Mouse (Mus musculus) limb, embryonic 12.5 days (tissue): ENCODE measurements at regions not wholly inside any gene's neighbourhood (a gene's known extent, or its start where the extent isn't known, plus 50 kb on each side); places are given as distances from the start of the nearest gene placed in this dataset.

Experiments used
- ATAC-seq: fragments of 200-750 bp; cut with Nextera tagmentation; 2 replicates; pipeline ENCODE4 v1.8.0; 2017; ENCODE audit warnings: low read depth, moderate TSS enrichment; ENCODE audit not compliant: insufficient number of reproducible peaks, insufficient read depth, low FRiP score, low TSS enrichment
- H3K27ac ChIP-seq: fragments of 300-500 bp; sonication (generic); 2 replicates; pipeline ENCODE4 v1.5.1; 2016; ENCODE audit warnings: mild to moderate bottlenecking, moderate library complexity
- H3K27me3 ChIP-seq: fragments of 300-500 bp; sonication (generic); 2 replicates; pipeline ENCODE4 v1.6.1; 2016; ENCODE audit warnings: mild to moderate bottlenecking, moderate library complexity
- H3K36me3 ChIP-seq: fragments of 300-500 bp; sonication (generic); 2 replicates; pipeline ENCODE4 v1.6.1; 2016; ENCODE audit warnings: mild to moderate bottlenecking, moderate library complexity
- H3K4me1 ChIP-seq: fragments of 300-500 bp; sonication (generic); replicated peaks from 2 replicates; pipeline ENCODE4 v1.6.1; 2016
- H3K4me2 ChIP-seq: fragments of 300-500 bp; sonication (generic); 2 replicates; pipeline ENCODE4 v1.6.1; 2016; ENCODE audit warnings: mild to moderate bottlenecking, moderate library complexity
- H3K4me3 ChIP-seq: fragments of 300-500 bp; sonication (generic); replicated peaks from 2 replicates; pipeline ENCODE4 v1.5.1; 2016; ENCODE audit warnings: mild to moderate bottlenecking
- H3K9ac ChIP-seq: fragments of 300-500 bp; sonication (generic); replicated peaks from 2 replicates; pipeline ENCODE4 v1.6.1; 2016; ENCODE audit warnings: mild to moderate bottlenecking, moderate library complexity
- H3K9me3 ChIP-seq: fragments of 300-500 bp; sonication (generic); 2 replicates; pipeline ENCODE4 v1.6.1; 2016; ENCODE audit warnings: mild to moderate bottlenecking, moderate library complexity
- WGBS: fragments of 180-500 bp; shearing (Covaris S2); methylation state at CpG from one replicate; pipeline ENCODE4 v1.1.7; 2016; 5-methylcytosine and 5-hydroxymethylcytosine counted together

DNA sequence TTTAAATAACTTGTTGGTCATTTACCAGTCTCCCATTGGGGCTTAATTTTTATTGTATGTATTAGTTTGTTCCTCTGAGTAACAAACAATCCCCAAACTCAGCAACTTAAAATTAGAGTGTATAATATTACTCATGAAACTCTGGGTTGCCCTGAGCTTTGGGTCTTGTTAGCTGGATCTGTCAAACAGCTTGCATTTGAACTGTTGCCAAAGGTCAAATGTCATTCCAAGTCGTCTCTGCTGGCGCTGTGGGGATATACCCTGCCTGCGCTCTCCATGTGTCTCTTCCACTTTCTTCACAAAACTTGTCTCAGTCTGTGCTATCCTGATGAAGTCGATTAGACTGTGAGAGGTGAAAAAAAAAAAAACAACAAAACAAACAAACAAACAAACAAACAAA is 398.3 kb downstream of the Serpinb8 start:
- Histone ChIP-seq H3K9ac (no peak overlapping the region), H3K27me3 (no peaks in the 10 kb centered on the region), H3K4me3 (no peak overlapping the region), H3K36me3 (no peaks in the 10 kb centered on the region), H3K4me2 (no peak overlapping the region), H3K9me3 (no peaks in the 10 kb centered on the region), H3K27ac (no peak overlapping the region), H3K4me1 (no peaks in the 10 kb centered on the region)
- WGBS = 45% methylated on average over 4 of the region's 4 CpGs
- no peak for ATAC-seq

DNA sequence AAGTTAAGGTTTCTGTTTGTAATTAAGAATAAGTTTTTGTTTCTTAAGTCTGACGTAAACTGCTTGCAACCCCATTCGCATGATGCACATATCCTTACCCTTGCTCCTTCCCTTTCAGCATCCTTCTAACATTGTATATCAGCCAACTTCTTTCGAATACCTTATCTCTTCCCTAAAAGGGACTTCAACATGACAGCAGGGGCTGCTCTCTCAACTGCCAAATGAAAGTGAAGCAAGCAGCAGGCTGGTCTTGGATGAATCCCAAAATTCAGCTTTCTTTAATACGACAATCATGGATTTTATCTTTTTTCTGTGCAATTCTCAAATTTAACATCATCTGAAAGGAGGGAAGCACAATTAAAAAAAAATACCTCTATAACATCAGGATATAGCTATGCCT is 403.2 kb downstream of the Serpinb8 start:
- Histone ChIP-seq H3K36me3 (no peaks in the 10 kb centered on the region), H3K4me1 (no peaks in the 10 kb centered on the region), H3K27me3 (no peaks in the 10 kb centered on the region), H3K4me2 (no peak overlapping the region), H3K27ac (no peak overlapping the region), H3K9ac (no peak overlapping the region), H3K9me3 (no peaks in the 10 kb centered on the region), H3K4me3 (no peak overlapping the region)
- 89% methylated on average over 4 of the region's 4 CpGs for WGBS
- ATAC-seq = no peak

DNA sequence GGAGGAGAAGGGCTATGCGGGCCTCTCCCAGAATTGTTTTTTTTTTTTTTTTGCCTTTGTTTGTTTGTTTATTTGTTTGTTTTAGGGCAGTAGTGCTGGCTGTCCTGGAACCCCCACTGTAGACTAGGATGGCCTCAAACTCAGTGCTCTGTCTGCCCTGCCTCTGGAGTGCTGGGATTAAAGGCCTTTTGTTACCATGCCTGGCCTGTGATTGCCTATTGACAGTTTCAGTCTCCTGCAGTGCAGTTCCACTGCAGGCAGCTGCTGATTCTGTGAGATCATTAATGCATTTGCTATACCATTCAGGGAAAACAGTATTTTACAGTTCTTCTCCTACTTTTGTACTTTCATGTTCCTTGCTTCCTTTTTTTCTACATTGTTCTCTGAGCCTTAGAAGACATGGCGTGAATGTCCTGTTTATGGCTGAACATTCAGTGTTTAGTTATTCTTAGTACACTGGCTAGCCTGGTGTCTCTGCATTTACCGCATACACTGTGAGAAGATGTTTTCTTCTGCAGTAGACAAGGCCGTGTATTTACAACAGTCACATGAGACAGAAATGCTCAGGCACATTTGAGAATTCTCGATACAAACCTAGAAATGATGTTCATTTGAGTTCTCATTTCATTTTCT is 434.0 kb downstream of the Serpinb8 start:
- H3K4me2 ChIP-seq = no peak overlapping the region
- H3K27ac ChIP-seq = no peak overlapping the region
- no peaks in the 10 kb centered on the region for H3K4me1 ChIP-seq
- ATAC-seq = no peak
- no peak overlapping the region for H3K9ac ChIP-seq
- 74% methylated on average over 5 of the region's 5 CpGs for WGBS
- no peaks in the 10 kb centered on the region for H3K27me3 ChIP-seq
- no peak overlapping the region for H3K4me3 ChIP-seq
- no peaks in the 10 kb centered on the region for H3K36me3 ChIP-seq
- no peaks in the 10 kb centered on the region for H3K9me3 ChIP-seq

DNA sequence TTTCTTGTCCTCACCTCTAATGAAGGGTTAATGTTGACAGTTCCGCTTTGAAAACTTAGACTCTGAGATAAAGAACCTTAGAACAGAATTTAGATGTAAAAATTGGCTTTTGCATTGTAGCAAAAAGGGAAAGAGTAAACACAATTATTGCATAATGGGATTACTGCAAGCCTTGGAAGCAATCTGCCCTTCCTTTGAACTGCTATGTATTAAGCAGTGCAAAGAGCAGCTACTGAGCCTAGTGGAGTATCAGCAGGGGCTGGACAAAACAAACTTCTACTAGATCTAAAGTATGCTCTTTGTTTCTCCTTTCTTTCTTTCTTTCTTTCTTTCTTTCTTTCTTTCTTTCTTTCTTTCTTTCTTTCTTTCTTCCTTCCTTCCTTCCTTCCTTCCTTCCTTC is 434.9 kb downstream of the Serpinb8 start:
- H3K4me1 ChIP-seq = no peaks in the 10 kb centered on the region
- no peak overlapping the region for H3K9ac ChIP-seq
- no peaks in the 10 kb centered on the region for H3K9me3 ChIP-seq
- H3K4me3 ChIP-seq = no peak overlapping the region
- no peak for ATAC-seq
- H3K4me2 ChIP-seq = no peak overlapping the region
- H3K27ac ChIP-seq = no peak overlapping the region
- H3K36me3 ChIP-seq = no peaks in the 10 kb centered on the region
- WGBS = 86% methylated on average over 1 of the region's 1 CpGs
- H3K27me3 ChIP-seq = no peaks in the 10 kb centered on the region

DNA sequence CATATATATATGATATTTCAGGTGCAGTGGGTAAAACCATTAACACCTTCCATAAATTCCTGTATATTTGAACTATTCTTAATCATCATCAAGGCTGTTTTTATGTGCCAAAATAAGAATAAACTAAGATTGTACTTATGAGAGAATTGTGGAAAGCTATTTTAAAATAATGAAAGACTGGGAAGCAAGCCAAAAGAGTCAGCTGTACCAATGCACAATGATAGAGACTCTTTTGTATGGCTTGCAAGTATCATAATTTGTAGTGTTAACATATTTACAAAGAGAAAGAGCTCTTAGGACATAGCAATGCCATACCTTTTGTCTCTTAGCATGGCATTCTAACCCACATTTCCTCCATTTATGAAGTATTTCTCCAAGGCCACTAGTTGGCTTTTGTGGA is 436.7 kb downstream of the Serpinb8 start:
- Histone ChIP-seq H3K4me1 (no peaks in the 10 kb centered on the region), H3K9me3 (no peaks in the 10 kb centered on the region), H3K4me3 (no peak overlapping the region), H3K27me3 (no peaks in the 10 kb centered on the region), H3K4me2 (no peak overlapping the region), H3K27ac (no peak overlapping the region), H3K36me3 (no peaks in the 10 kb centered on the region), H3K9ac (no peak overlapping the region)
- ATAC-seq = no peak

DNA sequence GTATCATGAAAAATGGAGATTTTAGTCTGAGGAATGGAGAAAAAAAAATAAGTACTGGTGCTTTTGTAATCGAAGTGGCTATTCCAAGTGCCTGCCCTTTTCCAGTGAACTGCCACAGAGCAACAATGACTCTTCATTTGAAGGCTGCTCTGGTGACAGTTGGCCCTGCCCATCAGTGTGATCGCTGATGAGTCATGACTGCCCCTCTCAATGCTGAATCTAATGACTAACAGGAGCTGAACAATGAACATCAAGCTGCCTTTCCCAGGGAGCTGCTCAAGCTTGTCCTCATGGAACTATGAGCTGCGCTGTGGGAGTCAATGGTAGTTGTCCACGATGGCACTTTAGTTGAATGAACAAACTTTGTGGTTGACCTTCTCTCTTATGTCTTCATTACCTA is 456.4 kb downstream of the Serpinb8 start:
- WGBS = 91% methylated on average over 4 of the region's 4 CpGs
- ATAC-seq = no peak
- no peaks in the 10 kb centered on the region for H3K36me3 ChIP-seq
- H3K4me3 ChIP-seq = no peak overlapping the region
- no peaks in the 10 kb centered on the region for H3K27me3 ChIP-seq
- no peaks in the 10 kb centered on the region for H3K4me1 ChIP-seq
- no peak overlapping the region for H3K27ac ChIP-seq
- H3K9ac ChIP-seq = no peak overlapping the region
- H3K4me2 ChIP-seq = no peak overlapping the region
- no peaks in the 10 kb centered on the region for H3K9me3 ChIP-seq

DNA sequence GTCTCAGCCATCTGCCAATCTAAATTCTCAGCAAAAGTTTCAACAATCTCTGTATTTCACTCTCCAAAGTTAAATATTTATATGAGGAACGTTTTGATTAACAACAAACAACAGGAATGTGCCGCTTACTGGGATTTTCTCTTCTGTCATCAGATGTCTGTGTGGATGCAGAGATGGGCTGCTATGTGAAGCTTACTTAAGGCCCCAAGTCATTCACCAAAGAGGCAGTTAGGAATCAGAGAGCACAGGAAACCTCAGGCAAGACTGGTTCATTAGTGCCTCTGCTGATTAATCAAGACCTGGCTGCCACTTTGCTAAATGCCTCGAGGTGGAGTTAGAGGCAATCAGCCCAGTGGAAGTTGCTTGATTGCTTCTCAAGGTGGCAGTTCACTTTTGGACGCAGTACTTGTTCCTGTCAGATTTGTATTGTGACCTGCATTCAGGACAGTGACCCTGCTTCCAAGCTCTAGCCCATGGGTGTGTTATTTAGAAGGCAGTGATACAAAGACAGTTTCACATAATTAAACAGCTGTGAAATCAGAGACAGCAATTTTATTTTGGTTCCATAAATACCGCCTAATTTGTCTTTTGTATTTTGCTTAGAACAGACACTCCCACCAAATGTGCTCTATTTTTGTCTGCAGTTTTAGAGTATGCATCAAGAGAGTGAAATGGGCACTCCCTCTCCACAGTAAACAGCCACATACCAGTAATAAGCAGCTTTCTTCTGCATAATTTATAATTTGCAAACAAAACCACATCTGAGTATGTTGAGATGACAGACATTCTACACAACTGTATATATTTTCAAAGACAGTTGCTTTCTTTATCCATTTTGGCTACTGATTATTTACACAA is 457.3 kb downstream of the Serpinb8 start:
- 62% methylated on average over 5 of the region's 5 CpGs for WGBS
- no peak overlapping the region for H3K27ac ChIP-seq

DNA sequence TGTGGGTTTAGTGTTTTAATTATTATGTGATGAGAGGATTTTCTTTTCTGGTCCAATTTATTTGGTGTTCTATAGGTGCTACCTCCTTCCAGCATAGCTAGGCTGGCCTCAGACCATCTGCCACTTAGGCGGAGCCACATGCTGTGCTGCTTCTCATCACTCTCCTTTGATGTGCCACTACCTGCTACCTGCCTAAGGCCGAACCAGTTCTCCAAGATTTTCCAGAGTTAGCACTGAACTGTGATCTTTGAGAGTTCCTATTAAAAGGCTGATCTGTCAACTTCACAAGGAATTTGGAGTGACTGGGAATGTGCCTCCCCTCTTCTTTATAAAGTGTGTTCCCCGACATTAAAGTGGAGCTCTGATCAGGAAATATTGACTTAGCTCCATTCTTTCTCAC is 504.8 kb downstream of the Serpinb8 start:
- H3K27me3 ChIP-seq = no peaks in the 10 kb centered on the region
- WGBS = 53% methylated on average over 3 of the region's 3 CpGs
- no peak overlapping the region for H3K27ac ChIP-seq
- H3K4me3 ChIP-seq = no peak overlapping the region
- ATAC-seq = no peak
- no peaks in the 10 kb centered on the region for H3K4me1 ChIP-seq
- no peak overlapping the region for H3K4me2 ChIP-seq
- no peaks in the 10 kb centered on the region for H3K9me3 ChIP-seq
- H3K9ac ChIP-seq = no peak overlapping the region
- no peaks in the 10 kb centered on the region for H3K36me3 ChIP-seq

More for the DNA sequence above, 457.3 kb downstream of the Serpinb8 start:
- Histone ChIP-seq H3K27me3 (no peaks in the 10 kb centered on the region), H3K4me1 (no peaks in the 10 kb centered on the region), H3K9ac (no peak overlapping the region), H3K36me3 (no peaks in the 10 kb centered on the region), H3K4me3 (no peak overlapping the region), H3K9me3 (no peaks in the 10 kb centered on the region), H3K4me2 (no peak overlapping the region)
- no peak for ATAC-seq

DNA sequence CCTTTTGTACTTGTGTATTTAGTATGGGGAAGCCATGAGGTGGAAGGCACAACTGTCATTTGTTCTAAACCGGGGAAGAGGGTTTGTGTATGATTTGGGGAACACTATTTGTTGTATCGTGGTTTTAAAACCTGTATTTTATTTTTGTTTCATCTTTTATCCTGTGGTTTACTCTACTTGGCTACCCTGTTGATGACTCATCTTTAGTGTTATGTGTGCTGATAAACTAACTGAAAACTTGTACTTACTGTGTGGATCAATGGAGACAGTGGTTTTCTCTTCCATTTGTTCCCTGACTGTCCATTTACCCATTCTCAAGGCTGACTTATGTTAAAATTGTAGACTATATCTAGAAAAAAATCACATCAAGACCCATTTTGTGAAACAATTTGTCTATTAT is 512.8 kb downstream of the Serpinb8 start:
- Histone ChIP-seq H3K9me3 (no peaks in the 10 kb centered on the region), H3K9ac (no peak overlapping the region), H3K4me2 (no peak overlapping the region), H3K4me3 (no peak overlapping the region), H3K27ac (no peak overlapping the region), H3K27me3 (no peaks in the 10 kb centered on the region), H3K36me3 (no peaks in the 10 kb centered on the region), H3K4me1 (no peaks in the 10 kb centered on the region)
- ATAC-seq = no peak
- WGBS = 91% methylated on average over 2 of the region's 2 CpGs

DNA sequence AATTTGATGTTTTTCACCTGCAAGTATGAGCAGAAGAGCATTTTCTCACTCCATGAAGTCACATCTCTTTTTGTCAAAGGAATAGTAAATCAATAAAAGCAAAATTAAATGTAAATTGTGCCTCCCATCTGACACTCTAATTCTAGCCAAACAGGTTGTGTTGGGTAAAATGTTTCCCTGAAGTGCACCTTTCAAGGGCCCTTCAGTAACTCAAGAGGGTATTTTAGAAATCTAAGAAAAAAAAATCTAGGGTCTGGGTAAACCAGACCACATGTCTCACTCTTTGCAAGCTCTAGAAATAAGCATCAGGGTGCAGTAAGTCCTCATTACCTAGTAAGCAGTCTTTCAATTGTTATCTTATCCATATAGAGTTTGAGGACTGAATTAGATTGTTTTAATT is 521.2 kb downstream of the Serpinb8 start:
- Histone ChIP-seq H3K36me3 (no peaks in the 10 kb centered on the region), H3K4me2 (no peak overlapping the region), H3K4me3 (no peak overlapping the region), H3K9me3 (no peaks in the 10 kb centered on the region), H3K27me3 (no peaks in the 10 kb centered on the region), H3K9ac (no peak overlapping the region), H3K4me1 (no peaks in the 10 kb centered on the region), H3K27ac (no peak overlapping the region)
- no peak for ATAC-seq

DNA sequence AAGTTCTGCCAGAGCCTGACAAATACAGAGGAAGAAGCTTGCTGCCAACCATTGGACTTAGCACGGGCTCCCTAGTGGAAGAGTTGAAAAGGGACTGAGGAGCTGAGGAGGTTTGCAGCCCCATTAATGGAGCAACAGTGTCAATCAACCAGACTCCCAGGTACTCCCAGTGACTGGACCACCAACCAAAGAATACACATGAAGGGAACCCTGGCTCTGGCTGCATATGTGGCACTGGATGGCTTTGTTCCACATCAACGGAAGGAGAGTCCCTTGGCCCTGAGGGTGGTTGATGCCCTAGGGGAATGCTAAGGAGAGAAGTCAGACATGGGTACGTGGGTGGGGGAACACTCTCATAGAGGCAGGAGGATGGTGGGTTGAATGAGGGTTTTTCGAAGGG is 537.6 kb downstream of the Serpinb8 start:
- no peaks in the 10 kb centered on the region for H3K4me1 ChIP-seq
- no peak overlapping the region for H3K4me2 ChIP-seq
- no peak overlapping the region for H3K9ac ChIP-seq
- H3K27me3 ChIP-seq = no peaks in the 10 kb centered on the region
- no peaks in the 10 kb centered on the region for H3K9me3 ChIP-seq
- no peak overlapping the region for H3K4me3 ChIP-seq
- ATAC-seq = no peak
- no peaks in the 10 kb centered on the region for H3K36me3 ChIP-seq
- 79% methylated on average over 4 of the region's 4 CpGs for WGBS
- no peak overlapping the region for H3K27ac ChIP-seq

DNA sequence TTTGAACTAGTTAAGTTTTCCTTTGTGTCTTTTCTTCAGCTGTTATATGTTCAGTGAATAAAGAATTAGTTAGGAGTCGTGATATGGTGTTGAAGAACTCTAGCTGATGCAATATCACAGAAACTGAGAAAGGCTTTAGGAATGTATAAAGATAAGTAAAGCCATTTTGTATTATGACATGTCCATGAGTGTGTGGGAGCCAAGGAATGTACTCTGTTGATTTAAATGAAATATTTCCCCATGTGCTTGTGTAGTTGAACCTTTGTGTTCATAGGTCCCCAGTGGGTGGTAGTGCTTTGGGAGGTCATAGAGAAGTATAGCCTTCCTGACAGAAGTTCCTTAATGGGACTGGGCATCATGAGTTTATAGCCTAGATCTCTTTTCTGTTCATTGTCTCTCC is 542.2 kb downstream of the Serpinb8 start:
- H3K4me3 ChIP-seq = no peak overlapping the region
- H3K4me1 ChIP-seq = no peaks in the 10 kb centered on the region
- no peak overlapping the region for H3K9ac ChIP-seq
- no peaks in the 10 kb centered on the region for H3K9me3 ChIP-seq
- no peak overlapping the region for H3K4me2 ChIP-seq
- no peak overlapping the region for H3K27ac ChIP-seq
- H3K36me3 ChIP-seq = no peaks in the 10 kb centered on the region
- ATAC-seq = no peak
- H3K27me3 ChIP-seq = no peaks in the 10 kb centered on the region
- 70% methylated on average over 1 of the region's 1 CpGs for WGBS
